Mouse (Mus musculus): ENCODE data around the gene Ppp1r21. TPM values are rescaled to one million over a fixed set of nuclear protein-coding genes. Genes with fewer than 3 reads are reported as not detected.

Gene Ppp1r21
- total RNA-seq (2021) = 10 to 100 TPM; 77.3 to 79.5 TPM
- long read RNA-seq, experiment 1, transcript Ppp1r21-201 (22 exons, 3,141 nt) = major isoform, 38 of 46 reads
- long read RNA-seq, experiment 1, partial matches to known transcripts = 4 of 46 reads
- long read RNA-seq, experiment 1, other reads (novel, unspliced or antisense) = 4 of 46 reads
- long read RNA-seq, experiment 2, transcript Ppp1r21-201 (22 exons, 3,141 nt) = major isoform, 28 of 34 reads
- long read RNA-seq, experiment 2, partial matches to known transcripts = 3 of 34 reads
- long read RNA-seq, experiment 2, other reads (novel, unspliced or antisense) = 3 of 34 reads

GRCm38 (mm10) chr17:88529519-88530235 is at the start of gene Ppp1r21:
Gene Ppp1r21 (plus strand): TSS chr17:88530118.
- DNase-seq (ENCODE audit: extremely low spot score in 1 of 2, low spot score in 2 of 2) = peak; percentile 97 to 99
- no peak for TF ChIP-seq CTCF (IDR thresholded peaks at IDR 0.05)

GRCm38 (mm10) chr17:88480369-88480768 is 49.5 kb upstream of the Ppp1r21 start:
- H3K27ac ChIP-seq = no peak overlapping the region
- no peak for TF ChIP-seq CTCF (IDR thresholded peaks at IDR 0.05)
- intact Hi-C loops (cut with DNase I) = no loop called here

More at GRCm38 (mm10) chr17:88529519-88530235, at the start of gene Ppp1r21:
- H3K27ac ChIP-seq = peak within 1 kb of the TSS; percentile 95
- H3K4me3 ChIP-seq = peak within 1 kb of the TSS; percentile 82
- intact Hi-C loops (cut with DNase I) = loop anchor here (2.0 to 10.0 kb wide), 2 partner anchors 111 to 465 kb away; partner anchors contain the start of gene Fbxo11

GRCm38 (mm10) chr17:88481062-88481461 is 48.9 kb upstream of the Ppp1r21 start:
- intact Hi-C loops (cut with DNase I) = no loop called here
- Histone ChIP-seq H3K27ac (no peak overlapping the region), H3K4me3 (no peak overlapping the region)
- TF ChIP-seq CTCF (IDR thresholded peaks at IDR 0.05) = no peak
- no peak for DNase-seq (ENCODE audit: extremely low spot score in 1 of 2, low spot score in 2 of 2)

More at GRCm38 (mm10) chr17:88480369-88480768, 49.5 kb upstream of the Ppp1r21 start:
- no peak for DNase-seq (ENCODE audit: extremely low spot score in 1 of 2, low spot score in 2 of 2)
- H3K4me3 ChIP-seq = no peak overlapping the region

- no peak for TF ChIP-seq CTCF (IDR thresholded peaks at IDR 0.05)
- H3K4me3 ChIP-seq = no peak overlapping the region
- intact Hi-C loops (cut with DNase I) = no loop called here
- no peak for DNase-seq (ENCODE audit: extremely low spot score in 1 of 2, low spot score in 2 of 2)
- H3K27ac ChIP-seq = no peak overlapping the region
These were observed 48.3 kb upstream of the Ppp1r21 start for GRCm38 (mm10) chr17:88481587-88481986.

GRCm38 (mm10) chr17:88484539-88484938 is 45.4 kb upstream of the Ppp1r21 start:
- intact Hi-C loops (cut with DNase I) = no loop called here
- no peak for TF ChIP-seq CTCF (IDR thresholded peaks at IDR 0.05)
- Histone ChIP-seq H3K27ac (no peak overlapping the region), H3K4me3 (no peak overlapping the region)
- DNase-seq (ENCODE audit: extremely low spot score in 1 of 2, low spot score in 2 of 2) = no peak

GRCm38 (mm10) chr17:88484951-88485350 is 45.0 kb upstream of the Ppp1r21 start:
- intact Hi-C loops (cut with DNase I) = no loop called here
- no peak for DNase-seq (ENCODE audit: extremely low spot score in 1 of 2, low spot score in 2 of 2)
- no peak for TF ChIP-seq CTCF (IDR thresholded peaks at IDR 0.05)

GRCm38 (mm10) chr17:88490546-88490945 is 39.4 kb upstream of the Ppp1r21 start:
- no peak overlapping the region for H3K4me3 ChIP-seq
- DNase-seq (ENCODE audit: extremely low spot score in 1 of 2, low spot score in 2 of 2) = no peak
- no peak for TF ChIP-seq CTCF (IDR thresholded peaks at IDR 0.05)
- H3K27ac ChIP-seq = no peak overlapping the region
- intact Hi-C loops (cut with DNase I) = loop anchor here (5.0 kb wide), 1 partner anchor 48 kb away; the partner anchor contains the start of gene Foxn2

More at GRCm38 (mm10) chr17:88484951-88485350, 45.0 kb upstream of the Ppp1r21 start:
- Histone ChIP-seq H3K27ac (no peak overlapping the region), H3K4me3 (no peak overlapping the region)

GRCm38 (mm10) chr17:88491366-88492106 is 38.4 kb upstream of the Ppp1r21 start:
- H3K4me3 ChIP-seq = no peak overlapping the region
- DNase-seq (ENCODE audit: extremely low spot score in 1 of 2, low spot score in 2 of 2) = no peak
- intact Hi-C loops (cut with DNase I) = loop anchor here (5.0 kb wide), 1 partner anchor 49 kb away; the partner anchor contains the start of gene Foxn2
- TF ChIP-seq CTCF (IDR thresholded peaks at IDR 0.05) = peak; percentile 34
- H3K27ac ChIP-seq = no peak overlapping the region

GRCm38 (mm10) chr17:88492107-88492460 is 37.8 kb upstream of the Ppp1r21 start:
- intact Hi-C loops (cut with DNase I) = loop anchor here (5.0 kb wide), 1 partner anchor 50 kb away; the partner anchor contains the start of gene Foxn2
- no peak for TF ChIP-seq CTCF (IDR thresholded peaks at IDR 0.05)
- Histone ChIP-seq H3K4me3 (no peak overlapping the region), H3K27ac (no peak overlapping the region)
- DNase-seq (ENCODE audit: extremely low spot score in 1 of 2, low spot score in 2 of 2) = no peak

- intact Hi-C loops (cut with DNase I) = loop anchor here (5.0 kb wide), 1 partner anchor 51 kb away; the partner anchor contains the start of gene Foxn2
- no peak for DNase-seq (ENCODE audit: extremely low spot score in 1 of 2, low spot score in 2 of 2)
- Histone ChIP-seq H3K4me3 (no peak overlapping the region), H3K27ac (peak overlapping the region; percentile 71; the same call in 1 of the 2 replicates)
- TF ChIP-seq CTCF (IDR thresholded peaks at IDR 0.05) = no peak
These were observed 36.4 kb upstream of the Ppp1r21 start for GRCm38 (mm10) chr17:88493551-88493950.

- Histone ChIP-seq H3K27ac (peak overlapping the region; percentile 71), H3K4me3 (peak overlapping the region; percentile 33)
- no peak for TF ChIP-seq CTCF (IDR thresholded peaks at IDR 0.05)
- intact Hi-C loops (cut with DNase I) = loop anchor here (5.0 kb wide), 1 partner anchor 52 kb away; the partner anchor contains the start of gene Foxn2
- peak; percentile 37 to 43 for DNase-seq (ENCODE audit: extremely low spot score in 1 of 2, low spot score in 2 of 2)
These were observed 35.7 kb upstream of the Ppp1r21 start for GRCm38 (mm10) chr17:88494121-88494771.

Data from left cerebral cortex, adult 2 months (tissue).